Mouse (Mus musculus) forebrain, embryonic 16.5 days (tissue): ENCODE results near the gene Cfap58. TPM values are rescaled to one million over a fixed set of nuclear protein-coding genes. Genes with fewer than 3 reads are reported as not detected.

ENCODE experiments used
- ATAC-seq: fragments of 200-750 bp; cut with Nextera tagmentation; 2 replicates; pipeline ENCODE4 v1.8.0; 2017; ENCODE audit warnings: mild to moderate bottlenecking, moderate library complexity
- H3K27ac ChIP-seq: fragments of 300-500 bp; sonication (generic); 2 replicates; pipeline ENCODE4 v1.5.1; 2014; ENCODE audit warnings: low read length, control low read depth
- H3K27me3 ChIP-seq: fragments of 300-500 bp; sonication (generic); replicated peaks from 2 replicates; pipeline ENCODE4 v1.6.1; 2014; ENCODE audit warnings: low read length; ENCODE audit not compliant: control insufficient read depth, insufficient read depth
- H3K36me3 ChIP-seq: fragments of 300-500 bp; sonication (generic); 2 replicates; pipeline ENCODE4 v1.6.1; 2014; ENCODE audit not compliant: control insufficient read depth, insufficient read depth
- H3K4me1 ChIP-seq: fragments of 300-500 bp; sonication (generic); replicated peaks from 2 replicates; pipeline ENCODE4 v1.6.1; 2014; ENCODE audit warnings: low read length; ENCODE audit not compliant: control insufficient read depth, insufficient read depth
- H3K4me2 ChIP-seq: fragments of 300-500 bp; sonication (generic); 2 replicates; pipeline ENCODE4 v1.6.1; 2014; ENCODE audit warnings: mild to moderate bottlenecking, low read length, control low read depth
- H3K4me3 ChIP-seq: fragments of 300-500 bp; sonication (generic); replicated peaks from 2 replicates; pipeline ENCODE4 v1.5.1; 2014; ENCODE audit warnings: mild to moderate bottlenecking, low read length, control low read depth
- H3K9ac ChIP-seq: fragments of 300-500 bp; sonication (generic); replicated peaks from 2 replicates; pipeline ENCODE4 v1.6.1; 2014; ENCODE audit warnings: low read depth, low read length, control low read depth
- H3K9me3 ChIP-seq: fragments of 300-500 bp; sonication (generic); 2 replicates; pipeline ENCODE4 v1.6.1; 2016; ENCODE audit warnings: low read length; ENCODE audit not compliant: control insufficient read depth
- WGBS: fragments of 180-500 bp; shearing (Covaris S2); extraction: QIAGEN DNeasy Blood & Tissue Kit; methylation state at CpG from one replicate; pipeline ENCODE4 v1.1.7; 2014; 5-methylcytosine and 5-hydroxymethylcytosine counted together
- polyA plus RNA-seq: library from polyadenylated mRNA; unstranded; fragments of >200 nt; fragmentation: Nextera tagmentation; extraction: Ambion mirVana; gene quantifications from 2 replicates; pipeline ENCODE4 v1.2.1, GENCODE M21; 2015

Gene Cfap58
- polyA plus RNA-seq, 1 experiment from 2014 or later: 0.33 TPM

DNA sequence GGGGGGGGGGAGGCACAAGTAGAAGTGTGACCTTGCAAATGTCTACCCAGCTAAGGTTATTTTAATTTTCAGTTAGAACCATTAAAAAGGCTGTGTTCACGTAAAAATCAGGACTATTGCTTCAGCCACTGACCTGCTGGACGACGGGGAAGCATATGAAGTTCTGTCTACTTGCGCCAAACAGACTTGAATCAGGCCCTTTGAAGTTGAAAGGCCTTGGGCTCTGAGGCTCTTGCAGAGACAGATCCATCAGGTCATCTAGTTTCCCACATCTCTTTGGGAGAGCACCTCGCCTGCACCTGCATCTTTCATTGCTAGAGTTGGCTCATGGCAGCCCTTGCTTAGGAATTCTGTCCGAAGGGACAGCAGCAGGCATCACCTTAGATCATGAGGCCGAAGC is 24.1 kb upstream of the Cfap58 start:
- Histone ChIP-seq H3K36me3 (no peaks in the 10 kb centered on the region), H3K4me3 (no peak overlapping the region), H3K27me3 (no peaks in the 10 kb centered on the region), H3K9me3 (no peaks in the 10 kb centered on the region), H3K4me2 (no peak overlapping the region), H3K27ac (no peak overlapping the region), H3K4me1 (peaks cover 35% of the 10 kb centered on the region), H3K9ac (no peak overlapping the region)
- no peak for ATAC-seq
- 90% methylated on average over 7 of the region's 7 CpGs for WGBS

GRCm38 (mm10) chr19:47914191-47914590 is 23.3 kb upstream of the Cfap58 start:
- WGBS: 93% methylated on average over 4 of the region's 4 CpGs
- ATAC-seq: no peak
- no peaks in the 10 kb centered on the region for H3K36me3 ChIP-seq

DNA sequence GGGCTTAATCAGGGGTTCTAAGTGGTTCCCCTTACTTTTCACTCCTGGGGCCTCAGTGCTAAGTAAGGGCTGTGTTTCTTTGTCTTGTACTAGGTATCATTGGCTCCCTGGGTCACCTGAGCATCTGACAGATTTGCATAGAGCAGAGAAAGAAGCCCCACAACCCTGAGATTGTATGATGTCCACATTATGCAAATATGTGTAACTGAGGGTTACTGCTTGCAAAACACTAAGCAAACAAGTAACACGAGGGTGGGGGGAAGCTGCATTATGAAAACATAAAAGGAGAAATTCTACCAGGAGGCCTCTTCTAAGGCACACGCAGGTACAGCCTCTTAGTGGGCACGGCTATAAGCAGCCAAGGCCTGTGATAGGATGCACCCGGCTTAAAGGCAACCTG is 22.2 kb upstream of the Cfap58 start:
- Histone ChIP-seq H3K27ac (no peak overlapping the region), H3K36me3 (no peaks in the 10 kb centered on the region), H3K4me3 (no peak overlapping the region), H3K4me1 (peaks cover 26% of the 10 kb centered on the region), H3K9me3 (no peaks in the 10 kb centered on the region), H3K9ac (no peak overlapping the region), H3K27me3 (no peaks in the 10 kb centered on the region), H3K4me2 (no peak overlapping the region)
- WGBS: 72% methylated on average over 4 of the region's 4 CpGs
- no peak for ATAC-seq

More at GRCm38 (mm10) chr19:47914191-47914590, 23.3 kb upstream of the Cfap58 start:
- H3K4me2 ChIP-seq: no peak overlapping the region
- H3K4me3 ChIP-seq: no peak overlapping the region
- H3K27ac ChIP-seq: no peak overlapping the region
- H3K9me3 ChIP-seq: no peaks in the 10 kb centered on the region
- H3K27me3 ChIP-seq: no peaks in the 10 kb centered on the region
- H3K9ac ChIP-seq: no peak overlapping the region
- H3K4me1 ChIP-seq: peaks cover 31% of the 10 kb centered on the region

GRCm38 (mm10) chr19:47917396-47917795 is 20.1 kb upstream of the Cfap58 start:
- Histone ChIP-seq H3K27ac (no peak overlapping the region), H3K9ac (no peak overlapping the region), H3K4me2 (peak overlapping the region; percentile 73), H3K36me3 (no peaks in the 10 kb centered on the region), H3K9me3 (no peaks in the 10 kb centered on the region), H3K4me1 (peaks cover 26% of the 10 kb centered on the region), H3K4me3 (no peak overlapping the region; the same call in 1 of the 2 replicates), H3K27me3 (no peaks in the 10 kb centered on the region)
- ATAC-seq: no peak
- WGBS: 4% methylated on average over 4 of the region's 4 CpGs

DNA sequence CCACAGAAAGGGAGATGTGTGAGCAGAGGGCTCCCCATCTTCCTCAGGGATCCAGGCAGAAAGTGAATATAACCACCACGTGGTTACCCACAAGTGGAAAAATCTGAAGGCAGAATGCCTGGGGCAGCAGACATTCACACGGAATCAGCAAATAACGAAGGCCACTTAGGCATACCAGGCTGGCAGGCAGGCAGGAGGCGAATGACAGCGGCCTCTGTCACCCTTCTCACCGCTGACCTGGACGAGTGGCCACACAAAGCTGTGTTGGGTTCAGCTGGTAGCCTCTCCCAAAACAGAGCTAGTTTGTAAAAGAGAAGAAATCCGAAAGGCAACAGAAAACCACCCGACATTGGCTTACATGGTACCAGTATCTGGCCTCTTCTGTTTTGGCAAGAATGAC is 19.5 kb upstream of the Cfap58 start:
- Histone ChIP-seq H3K9me3 (no peaks in the 10 kb centered on the region), H3K27me3 (no peaks in the 10 kb centered on the region), H3K4me2 (peak overlapping the region; percentile 73), H3K4me1 (peaks cover 26% of the 10 kb centered on the region), H3K27ac (no peak overlapping the region), H3K4me3 (peak overlapping the region; percentile 76), H3K9ac (peak overlapping the region; percentile 75), H3K36me3 (no peaks in the 10 kb centered on the region)
- ATAC-seq: no peak
- WGBS: 8% methylated on average over 9 of the region's 9 CpGs

DNA sequence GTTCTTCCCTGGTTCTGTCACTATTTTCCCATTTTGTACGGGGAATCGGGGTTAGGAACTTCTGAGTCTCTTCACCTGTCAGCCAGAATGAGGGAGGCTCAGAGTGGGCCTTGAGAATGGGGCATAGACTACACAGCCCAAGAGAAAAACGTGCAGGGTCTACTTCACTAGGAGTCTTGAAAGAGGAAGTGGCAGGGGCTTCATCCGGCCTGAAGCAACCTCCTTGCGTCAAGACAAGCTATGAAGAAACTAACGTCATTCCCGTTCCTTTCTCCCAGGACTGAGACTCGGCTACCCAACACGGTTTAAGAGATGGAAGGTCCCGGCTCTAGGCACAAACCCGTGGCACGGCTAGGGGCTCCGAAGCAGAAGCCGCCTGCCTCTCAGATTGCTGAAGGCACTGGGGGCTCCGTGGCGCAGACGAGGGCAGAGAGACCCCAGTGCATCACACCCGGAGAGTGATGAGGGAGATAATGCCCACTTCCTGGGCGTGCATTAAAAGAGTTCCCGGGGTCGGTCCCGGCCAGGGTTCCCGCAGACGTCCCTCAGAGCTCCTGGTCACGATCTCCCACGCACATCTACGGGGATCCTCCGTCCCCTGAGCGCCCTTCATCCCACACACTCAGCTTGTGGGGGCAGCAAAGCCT is 18.9 kb upstream of the Cfap58 start:
- under 1% methylated on average over 29 of the region's 29 CpGs for WGBS

GRCm38 (mm10) chr19:47919126-47919965 is 18.1 kb upstream of the Cfap58 start, which contains the start of the genes Cfap43 and Itprip:
Gene Cfap43, minus strand, starts transcription at chr19:47919287.
Gene Itprip, minus strand, starts transcription at chr19:47919299.
- peak within 1 kb of the TSS; percentile 76 for H3K4me3 ChIP-seq
- H3K27me3 ChIP-seq: no peaks in the 10 kb centered on the region
- peak; percentile 77 for ATAC-seq
- H3K4me1 ChIP-seq: peaks cover 26% of the 10 kb centered on the region
- peak within 1 kb of the TSS; percentile 75 for H3K9ac ChIP-seq
- H3K4me2 ChIP-seq: peak within 1 kb of the TSS; percentile 73
- H3K27ac ChIP-seq: peak within 1 kb of the TSS; percentile 68
- H3K36me3 ChIP-seq: no peaks in the 10 kb centered on the region
- H3K9me3 ChIP-seq: no peaks in the 10 kb centered on the region
- WGBS: under 1% methylated on average over 48 of the region's 48 CpGs

More for the DNA sequence above, 18.9 kb upstream of the Cfap58 start:
- peaks cover 26% of the 10 kb centered on the region for H3K4me1 ChIP-seq
- peak; percentile 34 for ATAC-seq
- H3K27me3 ChIP-seq: no peaks in the 10 kb centered on the region
- peak overlapping the region; percentile 75 for H3K9ac ChIP-seq
- peak overlapping the region; percentile 76 for H3K4me3 ChIP-seq
- H3K27ac ChIP-seq: peak overlapping the region; percentile 68
- H3K9me3 ChIP-seq: no peaks in the 10 kb centered on the region
- no peaks in the 10 kb centered on the region for H3K36me3 ChIP-seq
- H3K4me2 ChIP-seq: peak overlapping the region; percentile 73

GRCm38 (mm10) chr19:47919966-47920375 is 17.5 kb upstream of the Cfap58 start:
- H3K4me2 ChIP-seq: peak overlapping the region; percentile 73
- WGBS: 2% methylated on average over 8 of the region's 8 CpGs
- H3K27me3 ChIP-seq: no peaks in the 10 kb centered on the region
- H3K36me3 ChIP-seq: no peaks in the 10 kb centered on the region
- H3K9me3 ChIP-seq: no peaks in the 10 kb centered on the region
- H3K27ac ChIP-seq: no peak overlapping the region; the same call in 1 of the 2 replicates
- ATAC-seq: no peak; the same call in 1 of the 2 replicates
- H3K4me3 ChIP-seq: peak overlapping the region; percentile 76
- peak overlapping the region; percentile 75; the same call in 1 of the 2 replicates for H3K9ac ChIP-seq
- peaks cover 26% of the 10 kb centered on the region for H3K4me1 ChIP-seq

DNA sequence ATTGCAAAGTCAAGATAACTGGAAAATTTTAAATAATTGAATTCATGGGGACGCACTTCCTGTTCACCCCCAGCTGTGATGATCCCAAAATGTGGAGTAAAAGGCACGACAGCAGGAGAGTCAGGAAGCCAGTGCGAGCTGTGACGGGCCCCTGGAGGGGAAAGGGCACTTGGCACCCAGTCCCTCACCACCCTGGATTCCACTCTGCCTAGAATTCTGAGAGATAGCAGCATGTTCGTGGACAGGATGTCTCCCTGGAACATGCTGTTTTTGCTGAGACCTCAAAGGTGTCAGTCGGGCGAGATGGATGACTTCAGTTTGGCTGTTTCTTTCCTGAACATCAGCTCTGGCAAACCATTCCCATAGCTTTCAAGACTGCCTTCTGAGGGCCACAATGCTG is 11.7 kb upstream of the Cfap58 start:
- no peaks in the 10 kb centered on the region for H3K9me3 ChIP-seq
- H3K27me3 ChIP-seq: no peaks in the 10 kb centered on the region
- no peak overlapping the region for H3K4me2 ChIP-seq
- no peak for ATAC-seq
- no peak overlapping the region for H3K27ac ChIP-seq
- WGBS: 83% methylated on average over 7 of the region's 7 CpGs
- no peaks in the 10 kb centered on the region for H3K36me3 ChIP-seq
- no peak overlapping the region for H3K9ac ChIP-seq
- no peak overlapping the region for H3K4me3 ChIP-seq
- no peaks in the 10 kb centered on the region for H3K4me1 ChIP-seq
